Mouse (Mus musculus) bone marrow, adult 2 months (tissue): ENCODE data around the gene Cox6a1.

Source experiments
- CTCF ChIP-seq: fragments of 200-500 bp; IDR thresholded peaks from 2 replicates; pipeline ENCODE4 v1.5.1; 2011; ENCODE audit warnings: low read length, control low read depth; ENCODE audit not compliant: control insufficient read depth, insufficient read depth
- POLR2A ChIP-seq: fragments of 200-500 bp; IDR thresholded peaks from 2 replicates; pipeline ENCODE4 v1.6.1; 2011; ENCODE audit warnings: low read depth, mild to moderate bottlenecking, control low read depth, low read length, borderline replicate concordance; ENCODE audit not compliant: control insufficient read depth

- TF ChIP-seq CTCF = no peak
- no peak for TF ChIP-seq POLR2A
Observed at GRCm38 (mm10) chr5:115340007-115340406, 8.8 kb downstream of the Cox6a1 start.
